Mouse (Mus musculus) ES-Bruce4 (cell line): ENCODE data around the gene Plk1.
A peak's percentile ranks its signal among the peaks of the same experiment; 100 is the strongest.

ENCODE experiments used
- EP300 ChIP-seq: IDR thresholded peaks from 2 replicates; pipeline ENCODE4 v1.6.1; 2011; ENCODE audit warnings: low read depth, low read length; ENCODE audit not compliant: insufficient read depth
- POLR2A ChIP-seq: IDR thresholded peaks from one replicate; pipeline ENCODE4 v1.8.1; 2011; ENCODE audit warnings: low read length; ENCODE audit not compliant: insufficient read depth

- TF ChIP-seq EP300 (peak; percentile 74), POLR2A (peak; percentile 60)
These were observed 26.5 kb upstream of the Plk1 start, which contains the start of the genes Palb2 and Dctn5 for GRCm38 (mm10) chr7:122132497-122133337.
